Mouse (Mus musculus) neutrophil, adult 5-6 weeks (primary cell): ENCODE results near the gene Tppp. TPM values are rescaled to one million over a fixed set of nuclear protein-coding genes. Genes with fewer than 3 reads are reported as not detected.
"Not testable (repeated sequence)": the region's sequence is repeated elsewhere in the genome, so short reads cannot be mapped to it uniquely, and the experiment has no call there.

Experiments
- ATAC-seq: fragments of 151-379, 151-347 bp; 2 replicates; pipeline ENCODE4 v1.8.0; 2017; ENCODE audit warnings: mild to moderate bottlenecking, moderate TSS enrichment; ENCODE audit not compliant: insufficient number of reproducible peaks, poor library complexity, low FRiP score, severe bottlenecking; ENCODE audit errors: extremely low read depth
- total RNA-seq: library from RNA; stranded (forward); fragments of 200-1000 nt; gene quantifications from 2 replicates; pipeline ENCODE4 v1.2.3, GENCODE M21; 2017

The Tppp gene
- total RNA-seq, 1 experiment from 2014 or later = 5.2 TPM

DNA sequence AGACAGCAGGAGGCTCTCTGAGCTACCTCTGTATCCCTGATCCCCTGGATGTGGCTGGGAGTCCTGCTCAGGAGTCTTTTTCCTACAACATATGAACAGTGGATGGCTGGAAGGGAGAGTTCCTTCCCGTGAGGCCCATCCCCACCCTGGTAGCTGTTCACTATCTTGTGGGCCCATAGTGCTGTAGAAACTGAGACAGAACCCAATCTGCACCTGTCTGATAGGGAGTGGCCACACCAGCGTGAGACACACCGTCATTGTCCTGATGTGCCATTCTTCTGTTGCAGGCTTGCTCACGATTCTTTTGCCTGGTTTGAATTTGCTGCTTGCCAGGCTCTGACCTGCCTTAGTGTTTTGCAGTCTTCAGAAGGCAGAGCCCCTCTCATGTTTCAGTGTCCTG, 8.2 kb downstream of the Tppp start:
- ATAC-seq = no peak

DNA sequence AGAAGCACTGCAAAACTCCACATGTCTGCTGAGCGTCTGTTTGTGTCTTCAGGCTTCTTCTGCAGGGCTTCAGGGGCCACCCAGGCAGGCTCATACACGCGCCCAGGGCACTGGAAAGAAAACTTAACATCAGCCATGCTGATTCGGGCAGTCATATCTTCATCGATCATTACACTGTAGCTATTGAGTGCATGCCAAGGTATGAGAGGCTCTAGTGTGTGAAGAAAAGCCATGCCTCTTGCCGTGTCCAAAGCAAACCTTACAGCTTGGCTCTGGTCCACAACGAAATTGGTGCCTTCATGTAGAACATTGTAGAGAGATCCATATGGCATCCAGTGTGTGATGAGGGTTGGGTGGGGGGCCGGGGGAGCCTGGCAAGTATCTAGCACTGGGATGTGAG, 9.8 kb downstream of the Tppp start:
- ATAC-seq = not testable (repeated sequence)

DNA sequence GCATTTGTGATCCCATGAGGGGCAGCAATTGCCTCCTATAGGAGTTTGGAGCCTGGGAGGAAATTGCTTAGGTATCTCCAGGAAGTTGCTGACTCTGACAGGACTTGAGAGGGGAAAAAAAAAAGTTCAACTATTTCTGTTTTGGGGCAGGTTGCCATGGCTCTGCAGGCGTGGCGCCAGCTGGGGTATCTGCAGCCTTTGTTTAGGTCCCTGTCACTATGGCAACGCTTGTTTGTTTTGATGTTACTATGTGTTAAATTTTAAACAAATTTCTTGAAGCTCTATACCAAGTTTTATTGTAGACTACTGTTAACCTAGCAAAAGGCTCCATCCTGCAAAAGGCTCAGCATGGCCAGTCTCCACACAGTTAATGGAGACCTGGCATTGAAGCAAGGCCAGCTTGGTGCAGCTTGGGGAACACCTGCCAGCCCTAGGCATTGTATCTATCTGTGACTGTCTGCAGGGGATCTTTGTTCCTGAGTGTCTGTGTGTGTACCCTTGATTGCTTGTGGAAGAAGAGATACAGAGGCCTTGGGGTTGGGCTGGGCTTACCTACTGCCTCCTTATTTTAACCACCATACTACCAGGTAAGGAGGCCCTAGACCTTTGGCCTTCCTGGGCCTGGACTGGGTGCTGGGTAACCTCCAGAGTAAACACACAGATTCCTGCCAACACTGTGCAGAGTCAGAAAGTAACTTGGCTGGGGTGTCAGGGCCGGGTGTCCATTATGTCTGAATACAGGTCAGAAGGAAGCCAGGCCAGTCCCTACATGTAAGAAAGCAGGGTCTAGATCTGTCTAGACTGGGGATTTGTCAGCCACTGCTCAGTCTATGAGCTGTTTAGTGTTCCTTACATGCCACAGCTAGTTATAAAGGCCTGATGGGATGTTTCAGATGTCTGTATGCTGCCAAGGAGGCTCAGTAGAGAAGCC, 16.2 kb downstream of the Tppp start:
- 0 out of 2 replicates have a peak, but pooled peaks have one; percentile 15 for ATAC-seq

DNA sequence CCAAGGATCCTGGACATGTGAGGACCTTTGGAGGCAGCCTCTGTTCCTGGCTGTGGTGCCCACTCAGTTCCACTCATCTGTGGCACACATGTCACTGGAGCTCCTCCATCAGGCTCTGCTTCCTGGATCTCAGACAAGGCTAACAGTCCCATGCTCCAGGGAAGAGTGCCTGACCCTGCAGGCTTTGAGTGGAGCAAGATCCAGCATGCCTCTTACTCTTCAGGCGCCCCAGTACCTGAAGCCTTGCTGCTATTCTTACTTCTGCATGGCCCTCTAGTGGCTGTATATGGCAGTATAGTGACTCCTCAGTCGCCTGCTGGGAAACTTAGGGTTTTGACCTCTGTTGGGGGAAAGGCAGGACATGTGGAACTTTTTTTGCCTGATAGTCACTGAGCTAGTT, 17.0 kb downstream of the Tppp start:
- no peak for ATAC-seq

DNA sequence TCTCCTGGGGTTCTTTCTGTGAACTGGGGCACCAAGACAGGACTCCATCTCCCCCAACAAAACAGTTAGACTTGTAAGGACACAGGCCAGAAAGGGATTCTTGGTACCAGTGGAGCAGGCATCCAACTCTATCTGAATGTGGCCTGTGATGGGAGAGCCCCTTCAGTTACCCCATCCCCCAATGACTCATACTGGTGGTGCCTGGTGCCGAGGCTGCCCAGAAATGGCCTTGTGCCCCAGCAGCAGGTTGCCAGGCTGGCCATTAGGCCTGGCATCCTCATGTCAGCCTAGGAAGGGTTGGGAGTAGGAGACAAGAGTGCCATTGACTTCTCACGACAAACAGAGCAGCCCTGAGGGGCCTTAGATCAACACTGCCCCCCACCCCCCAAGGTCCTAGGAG, 18.9 kb downstream of the Tppp start:
- no peak for ATAC-seq

DNA sequence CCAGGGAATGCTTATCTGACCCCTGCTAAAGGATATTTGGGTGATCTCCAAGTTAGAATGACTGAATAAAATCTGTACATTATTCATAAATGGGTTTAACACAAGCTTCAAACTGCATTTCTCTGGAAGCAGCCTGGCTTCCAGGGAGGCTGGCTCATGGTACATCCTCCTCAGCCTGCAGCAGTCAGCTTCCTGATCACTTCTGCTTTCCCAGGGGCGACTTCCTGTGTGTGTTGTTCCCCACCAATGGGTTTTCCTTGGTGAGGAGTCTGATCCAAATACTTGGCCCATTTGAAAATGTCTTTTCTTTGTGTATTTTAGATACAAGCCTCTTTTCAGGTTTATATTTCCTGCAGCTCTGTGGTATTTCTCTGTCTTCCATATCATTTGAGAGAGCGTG, 19.8 kb downstream of the Tppp start:
- ATAC-seq = no peak

DNA sequence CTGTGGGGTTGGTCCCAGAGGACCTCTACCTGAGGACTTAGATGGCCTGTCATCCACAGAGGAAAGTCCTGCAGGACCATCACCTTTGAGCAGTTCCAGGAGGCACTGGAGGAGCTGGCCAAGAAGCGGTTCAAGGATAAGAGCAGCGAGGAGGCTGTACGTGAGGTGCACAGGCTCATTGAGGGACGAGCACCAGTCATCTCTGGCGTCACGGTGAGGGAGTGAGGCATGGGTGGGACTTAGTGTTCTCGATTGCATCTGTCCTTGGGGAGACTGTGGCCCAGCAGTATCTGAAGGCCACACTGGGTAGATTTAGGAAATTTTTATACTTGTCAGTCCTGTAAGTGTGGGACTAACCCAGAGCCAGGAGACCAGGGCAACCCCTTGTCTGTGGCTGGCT, 21.5 kb downstream of the Tppp start:
- ATAC-seq = no peak

DNA sequence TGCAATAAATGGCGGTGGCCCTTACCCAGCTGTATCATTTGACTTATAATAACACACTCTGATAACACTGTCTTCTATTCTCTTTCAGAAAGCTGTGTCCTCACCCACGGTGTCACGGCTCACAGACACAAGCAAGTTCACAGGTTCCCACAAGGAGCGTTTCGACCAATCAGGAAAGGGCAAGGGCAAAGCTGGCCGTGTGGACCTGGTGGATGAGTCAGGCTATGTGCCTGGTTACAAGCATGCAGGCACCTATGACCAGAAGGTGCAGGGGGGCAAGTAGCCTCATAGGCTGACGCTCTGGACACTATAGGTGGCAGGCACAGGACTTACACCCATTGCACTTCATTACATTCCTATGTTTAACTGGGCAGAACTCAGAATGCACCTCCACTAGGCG, 21.9 kb downstream of the Tppp start:
- no peak for ATAC-seq

DNA sequence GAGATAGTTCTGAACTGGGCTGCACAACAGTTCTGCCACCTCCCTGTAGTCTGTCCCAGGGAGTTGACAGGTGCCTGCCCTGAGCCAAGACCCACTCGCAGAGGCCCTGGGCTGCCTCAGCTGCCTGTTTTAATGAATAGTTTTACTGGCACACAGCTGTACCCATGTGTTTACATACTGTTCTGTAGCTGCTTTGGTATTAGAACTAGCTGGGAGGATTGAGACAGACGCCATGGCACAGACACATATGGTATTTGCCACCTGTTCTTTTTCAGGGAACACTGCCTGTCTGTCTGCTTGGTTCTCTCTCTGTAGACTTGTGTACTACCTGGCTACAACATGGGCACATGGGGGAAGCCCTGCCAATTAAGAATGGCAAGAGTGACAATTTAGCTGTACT, 25.5 kb downstream of the Tppp start:
- ATAC-seq = no peak

DNA sequence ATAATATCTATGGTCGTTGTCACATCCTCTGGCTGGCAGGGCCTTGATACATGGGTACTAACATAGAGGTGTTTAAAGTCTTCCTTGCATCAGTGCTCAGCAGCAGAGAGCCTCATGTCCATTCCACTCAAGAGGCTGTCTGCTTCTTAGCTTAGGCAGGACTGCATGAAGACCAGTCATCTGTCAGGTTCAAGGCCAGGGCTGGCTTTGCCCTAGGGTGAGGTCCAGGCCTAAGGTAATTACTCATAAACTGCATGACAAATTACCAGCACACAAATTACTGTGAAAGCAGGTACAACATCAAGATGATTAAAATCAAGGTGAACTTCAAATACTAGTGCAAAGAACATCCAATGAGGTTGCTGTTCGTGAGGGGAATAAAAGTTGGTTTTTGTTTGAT, 26.6 kb downstream of the Tppp start:
- ATAC-seq = no peak

DNA sequence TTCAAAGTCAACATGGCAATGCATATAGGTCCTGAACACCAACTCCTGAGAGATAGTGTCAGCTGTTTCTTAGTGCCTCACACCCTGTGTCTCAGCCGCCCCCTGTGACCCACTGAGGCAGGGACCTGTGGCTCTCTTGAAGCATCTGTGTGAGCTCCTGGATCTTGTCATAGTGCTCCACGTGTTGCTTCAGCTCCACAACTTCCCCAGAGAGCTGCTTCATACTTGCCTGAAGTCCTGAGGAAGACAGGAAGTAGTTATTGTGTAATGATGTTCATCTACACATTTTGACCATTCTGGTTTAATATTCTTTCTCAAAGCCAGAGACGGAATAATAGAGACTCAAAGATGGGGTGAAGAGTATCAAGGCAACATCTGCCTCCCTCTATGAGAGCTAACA, 30.7 kb downstream of the Tppp start:
- no peak for ATAC-seq

DNA sequence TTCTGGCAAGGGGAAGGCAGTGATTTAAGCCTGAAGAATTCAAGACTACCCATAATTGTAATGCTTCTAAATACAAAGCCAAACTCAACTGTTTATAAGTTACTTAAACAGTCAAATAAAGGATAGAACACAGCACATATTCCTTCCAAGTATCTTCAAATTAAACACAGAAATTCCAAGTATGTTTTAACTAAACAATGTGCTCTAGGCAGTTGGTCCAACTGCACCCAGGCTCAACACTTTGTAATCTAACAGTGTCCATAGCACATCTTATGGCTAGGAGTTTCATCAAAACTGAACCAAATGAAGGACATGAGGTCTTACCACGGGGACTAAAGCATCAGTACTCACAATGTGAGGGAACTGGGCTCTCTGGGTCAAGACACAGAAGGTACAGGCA, 47.0 kb downstream of the Tppp start:
- no peak for ATAC-seq

DNA sequence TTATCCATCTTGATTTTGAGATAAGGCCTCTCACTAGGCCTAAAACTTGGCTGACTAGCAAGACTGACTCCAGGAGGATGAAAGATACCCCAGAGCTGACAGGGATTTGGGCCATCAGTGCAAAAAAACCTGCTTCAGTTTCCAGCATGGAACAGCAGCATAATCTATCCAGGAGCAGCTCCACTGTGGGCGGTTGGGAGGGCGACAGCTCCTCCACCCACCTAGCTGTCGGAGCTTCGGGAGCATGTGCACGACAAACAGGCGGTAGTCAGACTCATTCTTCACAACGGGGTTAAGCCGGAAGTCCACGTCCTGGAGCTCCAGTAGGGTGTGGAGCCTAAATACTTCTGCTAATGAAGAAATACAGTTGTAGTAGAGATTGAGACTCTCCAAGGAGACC, 48.9 kb downstream of the Tppp start:
- ATAC-seq = no peak

DNA sequence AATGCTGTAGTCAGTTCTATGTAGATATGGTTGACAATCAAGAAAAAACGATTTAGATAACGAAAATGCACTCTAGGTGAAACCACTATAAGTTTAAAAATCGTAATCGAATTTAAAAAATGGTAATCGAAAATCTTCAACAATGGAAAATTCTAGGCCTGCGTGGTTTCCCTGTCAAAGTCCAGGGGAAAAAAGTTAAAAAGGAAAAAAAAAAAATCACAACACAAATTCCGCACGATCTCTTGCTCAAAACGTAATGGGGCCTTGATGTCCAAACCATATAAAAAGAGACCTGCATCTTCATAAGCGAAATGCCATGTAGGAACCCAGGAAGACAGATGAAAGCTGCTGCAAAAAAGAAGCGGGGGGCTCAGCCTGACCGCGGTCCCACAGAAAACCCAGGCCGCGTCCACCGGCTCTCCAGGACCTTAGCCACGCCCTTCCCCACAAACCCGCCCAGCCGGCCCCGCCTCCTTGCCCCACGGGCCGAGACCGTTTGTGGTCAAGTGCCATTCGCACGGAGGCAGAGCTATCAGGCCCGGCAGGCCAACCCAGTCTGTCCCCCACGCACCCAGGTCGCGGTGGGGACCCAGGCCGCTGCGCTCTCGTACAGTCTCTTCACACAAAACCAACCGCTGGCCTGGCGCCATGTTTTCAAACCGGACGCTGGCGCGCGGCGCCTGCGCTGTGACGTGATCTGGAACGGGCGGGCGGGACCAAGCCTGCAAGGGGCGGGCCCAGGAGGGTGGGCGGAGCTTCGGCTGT, 52.6 kb downstream of the Tppp start, which contains the start of gene Cep72:
Gene Cep72 (minus strand): TSS at position 687 of the 765 bp plus-strand sequence.
- ATAC-seq = peak; percentile 83

DNA sequence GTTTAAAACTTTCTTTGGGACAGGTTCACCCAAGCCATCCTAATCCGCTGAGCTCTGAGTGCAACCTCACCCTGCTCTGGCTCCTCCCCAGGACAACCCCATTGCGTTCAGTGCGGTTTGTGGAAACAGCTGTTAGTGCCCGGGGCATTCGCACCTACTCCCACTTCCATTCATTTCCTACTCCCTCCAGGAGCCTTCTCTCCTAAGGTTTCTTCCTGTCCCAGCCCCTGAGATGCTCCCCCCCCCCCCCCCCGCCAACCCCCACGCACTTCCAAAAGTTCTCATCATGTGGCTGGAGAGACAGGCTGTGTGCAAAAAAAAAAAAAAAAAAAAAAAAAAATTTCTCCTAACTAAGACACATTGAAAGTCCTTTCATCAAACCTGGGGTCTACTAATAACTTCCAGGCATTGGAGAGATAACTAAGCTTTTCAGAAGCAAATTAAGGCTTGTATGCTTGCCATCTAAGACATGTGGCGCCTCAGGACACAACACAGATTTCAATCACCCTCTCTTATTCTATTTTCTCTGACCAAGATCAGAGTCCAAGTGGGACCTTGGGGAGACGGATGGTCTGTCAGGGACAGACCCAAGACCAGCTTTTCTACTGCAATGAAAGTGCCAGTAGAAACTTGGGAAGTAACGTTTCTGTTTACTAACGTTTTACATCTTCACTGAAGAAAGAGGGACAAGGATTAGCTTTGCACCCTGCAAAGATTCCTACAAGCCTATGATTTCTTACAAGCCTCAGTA, 53.3 kb downstream of the Tppp start:
- ATAC-seq = no peak

DNA sequence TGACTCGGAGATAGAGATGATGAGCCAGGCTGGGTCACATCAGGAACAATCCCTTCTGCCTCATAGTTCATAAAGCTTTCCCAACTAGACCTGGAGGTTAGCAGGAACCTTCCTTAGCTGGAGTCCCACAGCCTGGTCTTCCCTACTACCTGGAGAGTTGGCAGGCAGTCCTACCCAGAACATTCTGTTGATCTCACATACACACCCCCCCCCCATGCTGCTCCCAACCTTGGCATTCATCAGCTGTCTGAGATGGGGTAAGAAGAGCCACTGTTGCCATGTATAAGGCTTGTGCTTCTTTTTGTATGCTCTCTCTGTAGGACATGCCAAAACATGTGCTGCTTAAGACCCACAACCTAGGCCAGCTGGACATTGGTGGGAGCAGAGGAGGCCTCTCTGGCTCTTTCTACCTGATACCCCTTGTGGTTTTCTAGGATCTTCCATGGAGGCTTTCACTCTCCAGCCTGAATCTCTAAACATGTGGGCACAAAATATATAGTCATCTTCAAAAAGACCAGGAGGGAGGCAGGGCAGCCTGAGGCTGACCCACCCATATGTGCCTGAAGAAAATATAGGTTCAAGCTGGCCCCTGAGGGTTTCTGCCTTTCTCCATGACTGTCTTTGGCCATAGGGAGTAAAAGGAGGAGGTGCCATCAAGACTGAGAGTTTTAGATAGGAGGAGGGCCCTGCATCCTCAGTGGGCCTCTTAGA, 54.3 kb downstream of the Tppp start:
- no peak for ATAC-seq

DNA sequence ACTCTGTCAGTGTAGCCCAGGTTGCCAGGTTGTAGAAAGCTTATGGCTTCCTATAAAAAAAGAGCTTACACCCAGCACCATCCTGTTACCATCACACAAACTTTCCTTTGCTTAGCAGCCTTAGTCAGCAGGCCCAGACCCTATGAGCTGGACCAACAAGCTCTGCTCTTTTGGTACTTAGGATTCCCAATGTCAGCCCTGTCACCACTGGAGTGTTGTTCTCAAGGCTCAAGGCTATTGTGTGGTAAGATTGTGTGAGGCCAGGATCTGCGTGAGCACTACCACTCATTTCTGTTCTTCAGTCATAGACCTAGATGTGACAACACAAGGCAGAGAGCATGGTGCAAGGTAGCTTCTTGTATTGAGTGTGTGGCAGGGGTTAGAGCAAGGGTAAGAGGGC, 57.4 kb downstream of the Tppp start:
- ATAC-seq = no peak

DNA sequence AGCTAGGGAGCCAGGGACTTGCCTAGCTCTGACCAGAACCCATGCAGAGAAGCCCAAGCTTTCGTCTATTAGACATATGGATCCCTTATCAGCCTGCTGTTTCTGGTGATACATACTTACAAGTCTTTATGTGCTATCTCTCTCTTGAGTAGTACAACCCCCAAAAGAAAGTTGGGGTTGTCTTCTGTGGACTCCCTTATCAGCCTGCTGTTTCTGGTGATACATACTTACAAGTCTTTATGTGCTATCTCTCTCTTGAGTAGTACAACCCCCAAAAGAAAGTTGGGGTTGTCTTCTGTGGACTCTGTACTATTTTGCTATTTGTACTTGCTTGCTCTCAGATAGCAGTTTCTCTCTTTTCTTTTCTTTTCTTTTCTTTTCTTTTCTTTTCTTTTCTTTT, 62.0 kb downstream of the Tppp start:
- not testable (repeated sequence) for ATAC-seq

DNA sequence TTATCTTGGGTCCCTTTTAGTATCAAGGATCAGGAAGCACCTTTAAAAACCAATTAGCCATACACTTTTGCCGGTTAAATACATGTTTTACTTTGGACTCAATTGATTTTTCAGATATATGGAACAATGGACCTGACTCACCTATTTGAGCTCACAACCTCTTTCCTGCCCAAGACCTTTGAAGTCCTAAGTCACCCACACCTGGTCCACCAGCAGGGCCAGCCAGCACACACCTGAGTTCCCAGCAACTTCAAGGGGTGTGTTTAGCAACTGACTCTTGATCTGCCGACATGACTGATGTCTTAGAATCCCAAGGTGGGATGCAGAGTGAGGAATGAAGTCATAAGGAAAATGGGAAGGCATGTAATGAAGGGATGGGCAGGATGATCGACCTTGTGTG, 62.5 kb downstream of the Tppp start:
- no peak for ATAC-seq
